Mouse (Mus musculus): ENCODE measurements around the gene Piezo1. TPM values are rescaled to one million over a fixed set of nuclear protein-coding genes. Genes with fewer than 3 reads are reported as not detected.
"Not testable (repeated sequence)": the region's sequence is repeated elsewhere in the genome, so short reads cannot be mapped to it uniquely, and the experiment has no call there.

Gene Piezo1
- total and polyA plus RNA-seq, 2 experiments from 2014 or later = 10.1 to 92.7 TPM

DNA sequence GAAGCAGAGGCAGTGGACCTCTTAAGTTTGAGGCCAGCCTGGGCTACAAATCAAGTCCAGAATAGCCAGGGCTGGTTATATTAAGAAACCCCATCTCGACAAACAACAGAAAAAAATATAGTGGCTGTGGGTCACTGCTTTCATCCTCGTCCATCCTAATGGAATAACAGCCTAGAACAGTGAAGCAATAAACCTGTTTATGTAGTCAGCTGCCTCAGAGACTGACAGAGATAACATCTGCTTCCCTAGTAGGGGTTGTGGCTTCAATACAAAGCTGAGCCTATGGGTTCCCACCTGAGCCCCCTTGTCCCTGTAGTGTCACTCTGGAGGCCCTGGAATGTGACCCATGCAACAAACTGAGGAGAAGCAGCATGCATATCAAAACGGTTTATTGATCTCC is 23.1 kb upstream of the Piezo1 start:
- no peaks in the 10 kb centered on the region for H3K9me3 ChIP-seq (replicated peaks; ENCODE audit: control insufficient read depth, low read length)
- TF ChIP-seq EP300 (IDR thresholded peaks at IDR 0.05; ENCODE audit: low read depth) (no peak), CTCF (IDR thresholded peaks at IDR 0.05; ENCODE audit: low read depth) (no peak)
- H3K9ac ChIP-seq (replicated peaks; ENCODE audit: low read depth, low read length) = no peak overlapping the region
- no peak overlapping the region for H3K27ac ChIP-seq (ENCODE audit: low read depth)
- H3K27me3 ChIP-seq (ENCODE audit: control insufficient read depth, insufficient read depth, low read length) = no peaks in the 10 kb centered on the region
- ATAC-seq (ENCODE audit: insufficient read depth, low read depth) (no peak), DNase-seq (ENCODE audit: low spot score) (no peak)
- 37% methylated on average over 3 of the region's 3 CpGs for WGBS
- peaks cover 28% of the 10 kb centered on the region for H3K36me3 ChIP-seq (replicated peaks; ENCODE audit: control insufficient read depth, insufficient read depth, low read length)
- H3K4me2 ChIP-seq (ENCODE audit: low read depth, low read length) = no peak overlapping the region
- peaks cover 22% of the 10 kb centered on the region for H3K4me1 ChIP-seq (ENCODE audit: control insufficient read depth, insufficient read depth)
- no peak overlapping the region for H3K4me3 ChIP-seq (ENCODE audit: low read depth, low read length)

DNA sequence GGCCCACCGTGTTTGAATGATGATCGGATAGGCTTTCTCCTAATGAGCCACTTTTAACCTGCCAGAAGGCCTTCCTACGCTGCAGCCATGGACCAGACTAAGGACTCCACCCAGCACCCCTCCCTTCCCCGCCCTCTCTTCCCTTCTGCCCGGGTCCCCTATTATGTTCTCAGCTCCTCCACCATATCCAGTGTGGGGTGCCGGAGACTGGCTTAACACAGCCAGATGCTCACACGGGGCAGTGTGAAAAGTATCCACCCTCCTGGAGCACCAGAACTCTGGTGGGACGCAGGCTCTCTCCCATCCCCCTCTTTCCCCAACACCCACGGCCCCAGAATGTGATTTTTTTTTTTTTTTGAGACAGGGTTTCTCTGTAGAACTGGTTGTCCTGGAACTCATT is 22.4 kb upstream of the Piezo1 start:
- Histone ChIP-seq H3K9me3 (replicated peaks; ENCODE audit: control insufficient read depth, low read length) (no peaks in the 10 kb centered on the region), H3K4me1 (ENCODE audit: control insufficient read depth, insufficient read depth) (peaks cover 28% of the 10 kb centered on the region), H3K27ac (ENCODE audit: low read depth) (no peak overlapping the region), H3K9ac (replicated peaks; ENCODE audit: low read depth, low read length) (no peak overlapping the region), H3K4me2 (ENCODE audit: low read depth, low read length) (no peak overlapping the region), H3K36me3 (replicated peaks; ENCODE audit: control insufficient read depth, insufficient read depth, low read length) (peaks cover 28% of the 10 kb centered on the region), H3K4me3 (ENCODE audit: low read depth, low read length) (no peak overlapping the region), H3K27me3 (ENCODE audit: control insufficient read depth, insufficient read depth, low read length) (no peaks in the 10 kb centered on the region)
- 72% methylated on average over 9 of the region's 9 CpGs for WGBS
- no peak for ATAC-seq (ENCODE audit: insufficient read depth, low read depth)
- DNase-seq (ENCODE audit: low spot score) = no peak
- TF ChIP-seq CTCF (IDR thresholded peaks at IDR 0.05; ENCODE audit: low read depth) = no peak
- no peak for TF ChIP-seq EP300 (IDR thresholded peaks at IDR 0.05; ENCODE audit: low read depth)

DNA sequence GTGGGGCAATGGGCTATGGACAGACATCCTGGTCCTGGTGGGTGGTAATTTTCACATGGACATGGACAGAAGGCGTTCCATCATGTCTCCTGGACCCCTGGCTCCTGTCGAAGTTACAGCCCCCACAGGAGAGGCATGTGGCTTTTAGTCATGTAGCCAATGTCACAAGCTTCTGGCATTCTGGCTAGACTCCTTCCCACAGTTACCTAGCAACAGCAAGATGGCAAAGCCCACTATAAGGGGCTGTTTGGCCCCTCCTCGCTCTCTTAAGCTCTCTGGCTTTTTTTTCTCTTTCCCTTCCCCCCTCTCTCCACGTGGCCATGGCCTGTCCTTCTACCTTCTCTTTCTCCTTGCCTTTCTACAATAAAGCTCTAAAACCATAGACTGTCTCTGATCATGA is 22.0 kb upstream of the Piezo1 start:
- not testable (repeated sequence) for H3K4me2 ChIP-seq (ENCODE audit: low read depth, low read length); H3K4me3 ChIP-seq (ENCODE audit: low read depth, low read length); H3K27me3 ChIP-seq (ENCODE audit: control insufficient read depth, insufficient read depth, low read length); H3K9ac ChIP-seq (replicated peaks; ENCODE audit: low read depth, low read length); H3K27ac ChIP-seq (ENCODE audit: low read depth); ATAC-seq (ENCODE audit: insufficient read depth, low read depth); H3K9me3 ChIP-seq (replicated peaks; ENCODE audit: control insufficient read depth, low read length); DNase-seq (ENCODE audit: low spot score)
- Histone ChIP-seq H3K4me1 (ENCODE audit: control insufficient read depth, insufficient read depth) (peaks cover 31% of the 10 kb centered on the region), H3K36me3 (replicated peaks; ENCODE audit: control insufficient read depth, insufficient read depth, low read length) (peaks cover 28% of the 10 kb centered on the region)
- 60% methylated on average over 4 of the region's 4 CpGs for WGBS

DNA sequence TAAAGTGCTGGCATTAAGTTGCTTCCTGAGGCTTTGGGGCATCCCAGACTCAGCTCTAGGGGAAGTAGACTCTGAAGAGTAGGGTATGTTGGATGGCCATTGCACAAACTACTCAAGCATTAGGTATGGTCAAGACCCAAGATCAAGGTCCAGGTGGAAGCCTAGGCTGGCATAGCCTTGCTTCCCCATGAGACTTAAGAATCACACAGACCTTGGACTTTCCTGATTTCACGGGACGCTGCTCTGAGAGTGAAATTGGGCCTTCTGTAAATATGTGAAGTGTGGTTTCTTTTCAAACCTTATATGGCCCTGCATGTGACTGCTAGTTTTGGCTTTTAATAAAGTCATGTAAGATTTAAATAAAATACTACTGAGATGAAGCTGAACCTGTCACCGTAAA is 21.6 kb upstream of the Piezo1 start:
- H3K27me3 ChIP-seq (ENCODE audit: control insufficient read depth, insufficient read depth, low read length) = no peaks in the 10 kb centered on the region
- H3K27ac ChIP-seq (ENCODE audit: low read depth) = no peak overlapping the region
- no peak overlapping the region for H3K4me3 ChIP-seq (ENCODE audit: low read depth, low read length)
- TF ChIP-seq CTCF (IDR thresholded peaks at IDR 0.05; ENCODE audit: low read depth) = no peak
- TF ChIP-seq EP300 (IDR thresholded peaks at IDR 0.05; ENCODE audit: low read depth) = no peak
- no peaks in the 10 kb centered on the region for H3K9me3 ChIP-seq (replicated peaks; ENCODE audit: control insufficient read depth, low read length)
- H3K4me1 ChIP-seq (ENCODE audit: control insufficient read depth, insufficient read depth) = peaks cover 31% of the 10 kb centered on the region
- ATAC-seq (ENCODE audit: insufficient read depth, low read depth) (no peak), DNase-seq (ENCODE audit: low spot score) (no peak)
- no peak overlapping the region for H3K4me2 ChIP-seq (ENCODE audit: low read depth, low read length)
- no peak overlapping the region for H3K9ac ChIP-seq (replicated peaks; ENCODE audit: low read depth, low read length)
- peaks cover 28% of the 10 kb centered on the region for H3K36me3 ChIP-seq (replicated peaks; ENCODE audit: control insufficient read depth, insufficient read depth, low read length)
- WGBS = 94% methylated on average over 3 of the region's 3 CpGs

DNA sequence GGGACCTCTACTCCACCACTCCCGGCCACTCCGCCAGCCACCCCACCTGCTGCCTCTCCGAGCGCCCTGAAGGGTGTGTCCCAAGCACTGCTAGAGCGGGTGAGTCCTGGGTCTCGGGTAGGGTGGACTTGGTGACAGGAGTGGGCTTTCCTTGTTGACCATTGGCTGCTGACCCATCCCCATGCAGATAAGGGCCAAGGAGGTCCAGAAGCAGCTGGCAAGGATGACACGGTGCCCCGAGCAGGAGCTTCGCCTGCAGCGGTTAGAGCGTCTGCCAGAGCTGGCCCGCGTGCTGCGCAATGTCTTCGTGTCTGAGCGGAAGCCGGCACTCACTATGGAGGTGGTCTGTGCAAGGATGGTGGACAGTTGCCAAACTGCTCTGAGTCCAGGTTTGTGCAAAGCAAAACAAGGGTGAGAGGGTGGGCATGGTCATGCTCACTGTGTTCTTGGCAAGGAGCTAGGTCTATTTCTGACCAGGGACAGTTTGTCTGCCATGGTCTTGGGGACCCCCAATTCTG is 20.7 kb upstream of the Piezo1 start:
- H3K27ac ChIP-seq (ENCODE audit: low read depth) = no peak overlapping the region
- no peaks in the 10 kb centered on the region for H3K27me3 ChIP-seq (ENCODE audit: control insufficient read depth, insufficient read depth, low read length)
- 90% methylated on average over 17 of the region's 17 CpGs for WGBS
- TF ChIP-seq EP300 (IDR thresholded peaks at IDR 0.05; ENCODE audit: low read depth) = no peak
- TF ChIP-seq CTCF (IDR thresholded peaks at IDR 0.05; ENCODE audit: low read depth) = no peak
- DNase-seq (ENCODE audit: low spot score) (no peak), ATAC-seq (ENCODE audit: insufficient read depth, low read depth) (no peak)
- H3K4me3 ChIP-seq (ENCODE audit: low read depth, low read length) = no peak overlapping the region
- H3K9me3 ChIP-seq (replicated peaks; ENCODE audit: control insufficient read depth, low read length) = no peaks in the 10 kb centered on the region
- no peak overlapping the region for H3K4me2 ChIP-seq (ENCODE audit: low read depth, low read length)
- peaks cover 35% of the 10 kb centered on the region for H3K4me1 ChIP-seq (ENCODE audit: control insufficient read depth, insufficient read depth)
- peaks cover 28% of the 10 kb centered on the region for H3K36me3 ChIP-seq (replicated peaks; ENCODE audit: control insufficient read depth, insufficient read depth, low read length)
- no peak overlapping the region for H3K9ac ChIP-seq (replicated peaks; ENCODE audit: low read depth, low read length)

DNA sequence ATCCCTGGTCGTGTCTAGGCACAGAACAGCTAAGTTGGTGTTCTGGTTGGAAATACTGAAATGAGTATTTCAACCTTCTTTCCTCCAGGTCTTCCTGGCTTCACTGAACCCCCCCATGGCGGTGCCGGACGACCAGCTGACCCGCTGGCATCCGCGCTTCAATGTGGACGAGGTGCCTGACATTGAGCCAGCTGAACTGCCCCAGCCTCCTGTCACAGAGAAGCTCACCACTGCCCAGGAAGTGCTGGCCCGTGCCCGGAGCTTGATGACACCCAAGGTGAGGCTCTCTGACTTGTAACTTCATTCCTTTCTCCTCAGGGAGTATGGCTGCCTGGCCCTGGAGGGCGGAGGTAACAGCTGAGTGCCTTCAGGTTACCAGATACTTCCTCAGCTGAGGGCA is 20.0 kb upstream of the Piezo1 start:
- H3K27me3 ChIP-seq (ENCODE audit: control insufficient read depth, insufficient read depth, low read length) = no peaks in the 10 kb centered on the region
- no peak overlapping the region for H3K4me3 ChIP-seq (ENCODE audit: low read depth, low read length)
- peaks cover 39% of the 10 kb centered on the region for H3K4me1 ChIP-seq (ENCODE audit: control insufficient read depth, insufficient read depth)
- H3K36me3 ChIP-seq (replicated peaks; ENCODE audit: control insufficient read depth, insufficient read depth, low read length) = peaks cover 28% of the 10 kb centered on the region
- H3K9ac ChIP-seq (replicated peaks; ENCODE audit: low read depth, low read length) = no peak overlapping the region
- WGBS = 89% methylated on average over 11 of the region's 11 CpGs
- ATAC-seq (ENCODE audit: insufficient read depth, low read depth) (no peak), DNase-seq (ENCODE audit: low spot score) (no peak)
- H3K9me3 ChIP-seq (replicated peaks; ENCODE audit: control insufficient read depth, low read length) = no peaks in the 10 kb centered on the region
- no peak overlapping the region for H3K27ac ChIP-seq (ENCODE audit: low read depth)
- no peak for TF ChIP-seq EP300 (IDR thresholded peaks at IDR 0.05; ENCODE audit: low read depth)
- TF ChIP-seq CTCF (IDR thresholded peaks at IDR 0.05; ENCODE audit: low read depth) = no peak
- H3K4me2 ChIP-seq (ENCODE audit: low read depth, low read length) = no peak overlapping the region
